Mouse (Mus musculus) intestine, embryonic 15.5 days (tissue): ENCODE results near the gene Cmklr1. TPM values are rescaled to one million over a fixed set of nuclear protein-coding genes. Genes with fewer than 3 reads are reported as not detected.
"Not testable (repeated sequence)": the region's sequence is repeated elsewhere in the genome, so short reads cannot be mapped to it uniquely, and the experiment has no call there.

ENCODE experiments used
- ATAC-seq: fragments of 200-750 bp; cut with Nextera tagmentation; 2 replicates; pipeline ENCODE4 v1.8.0; 2017; ENCODE audit warnings: moderate TSS enrichment, moderate library complexity
- H3K27ac ChIP-seq: fragments of 300-500 bp; sonication (generic); 2 replicates; pipeline ENCODE4 v1.5.1; 2015; ENCODE audit warnings: mild to moderate bottlenecking, inconsistent platforms
- H3K27me3 ChIP-seq: fragments of 300-500 bp; sonication (generic); replicated peaks from 2 replicates; pipeline ENCODE4 v1.6.1; 2015; ENCODE audit warnings: inconsistent platforms
- H3K36me3 ChIP-seq: fragments of 300-500 bp; sonication (generic); 2 replicates; pipeline ENCODE4 v1.6.1; 2015; ENCODE audit warnings: inconsistent platforms
- H3K4me1 ChIP-seq: fragments of 300-500 bp; sonication (generic); replicated peaks from 2 replicates; pipeline ENCODE4 v1.6.1; 2015; ENCODE audit warnings: inconsistent platforms
- H3K4me2 ChIP-seq: fragments of 300-500 bp; sonication (generic); replicated peaks from 2 replicates; pipeline ENCODE4 v1.6.1; 2015; ENCODE audit warnings: mild to moderate bottlenecking, inconsistent platforms
- H3K4me3 ChIP-seq: fragments of 300-500 bp; sonication (generic); replicated peaks from 2 replicates; pipeline ENCODE4 v1.5.1; 2015; ENCODE audit warnings: inconsistent platforms
- H3K9ac ChIP-seq: fragments of 300-500 bp; sonication (generic); 2 replicates; pipeline ENCODE4 v1.6.1; 2015; ENCODE audit warnings: inconsistent platforms
- H3K9me3 ChIP-seq: fragments of 300-500 bp; sonication (generic); 2 replicates; pipeline ENCODE4 v1.6.1; 2016; ENCODE audit warnings: inconsistent platforms
- whole genome bisulfite sequencing: fragments of 180-500 bp; shearing (Covaris S2); methylation state at CpG from one replicate; pipeline ENCODE4 v1.1.7; 2015; 5-methylcytosine and 5-hydroxymethylcytosine counted together
- polyA plus RNA-seq: library from polyadenylated mRNA; unstranded; fragments of >200 nt; fragmentation: Nextera tagmentation; extraction: Ambion mirVana; gene quantifications from 2 replicates; pipeline ENCODE4 v1.2.1, GENCODE M21; 2015

Cmklr1 gene
- polyA plus RNA-seq, 1 experiment from 2014 or later = 3.7 TPM

GRCm38 (mm10) chr5:113596252-113596651, 54.0 kb downstream of the Cmklr1 start:
- H3K4me1 ChIP-seq = no peaks in the 10 kb centered on the region

GRCm38 (mm10) chr5:113593911-113594705, 56.1 kb downstream of the Cmklr1 start:
- no peak overlapping the region for H3K27ac ChIP-seq
- no peaks in the 10 kb centered on the region for H3K36me3 ChIP-seq
- H3K27me3 ChIP-seq = no peaks in the 10 kb centered on the region
- H3K4me3 ChIP-seq = no peak overlapping the region
- no peak overlapping the region for H3K4me2 ChIP-seq
- H3K9ac ChIP-seq = no peak overlapping the region
- no peak for ATAC-seq
- WGBS = 79% methylated on average over 6 of the region's 6 CpGs
- no peaks in the 10 kb centered on the region for H3K4me1 ChIP-seq
- no peaks in the 10 kb centered on the region for H3K9me3 ChIP-seq

More at GRCm38 (mm10) chr5:113596252-113596651, 54.0 kb downstream of the Cmklr1 start:
- no peaks in the 10 kb centered on the region for H3K27me3 ChIP-seq
- no peak overlapping the region for H3K4me3 ChIP-seq
- no peak for ATAC-seq
- WGBS = 79% methylated on average over 9 of the region's 9 CpGs
- no peak overlapping the region for H3K9ac ChIP-seq
- no peak overlapping the region for H3K27ac ChIP-seq
- H3K4me2 ChIP-seq = no peak overlapping the region
- H3K9me3 ChIP-seq = no peaks in the 10 kb centered on the region
- no peaks in the 10 kb centered on the region for H3K36me3 ChIP-seq

GRCm38 (mm10) chr5:113591751-113592230, 58.4 kb downstream of the Cmklr1 start:
- Histone ChIP-seq H3K27ac (no peak overlapping the region), H3K9me3 (no peaks in the 10 kb centered on the region), H3K4me3 (no peak overlapping the region), H3K4me2 (no peak overlapping the region), H3K27me3 (no peaks in the 10 kb centered on the region), H3K36me3 (no peaks in the 10 kb centered on the region), H3K4me1 (no peaks in the 10 kb centered on the region), H3K9ac (no peak overlapping the region)
- peak; percentile 61 for ATAC-seq
- WGBS = 20% methylated on average over 6 of the region's 6 CpGs

- WGBS = 39% methylated on average over 3 of the region's 3 CpGs
- no peaks in the 10 kb centered on the region for H3K36me3 ChIP-seq
- H3K9ac ChIP-seq = no peak overlapping the region
- H3K27ac ChIP-seq = no peak overlapping the region
- no peaks in the 10 kb centered on the region for H3K4me1 ChIP-seq
- H3K9me3 ChIP-seq = no peaks in the 10 kb centered on the region
- no peaks in the 10 kb centered on the region for H3K27me3 ChIP-seq
- no peak overlapping the region for H3K4me2 ChIP-seq
- no peak overlapping the region for H3K4me3 ChIP-seq
- no peak for ATAC-seq
Measured at GRCm38 (mm10) chr5:113591166-113591565, 59.1 kb downstream of the Cmklr1 start.

GRCm38 (mm10) chr5:113590010-113590640, 60.1 kb downstream of the Cmklr1 start:
- Histone ChIP-seq H3K4me2 (no peak overlapping the region), H3K27me3 (no peaks in the 10 kb centered on the region), H3K4me3 (no peak overlapping the region), H3K36me3 (no peaks in the 10 kb centered on the region), H3K27ac (no peak overlapping the region), H3K4me1 (no peaks in the 10 kb centered on the region), H3K9me3 (no peaks in the 10 kb centered on the region), H3K9ac (no peak overlapping the region)
- 66% methylated on average over 5 of the region's 5 CpGs for WGBS
- no peak for ATAC-seq

- not testable (repeated sequence) for H3K36me3 ChIP-seq, H3K4me3 ChIP-seq, H3K9me3 ChIP-seq, H3K9ac ChIP-seq, H3K4me1 ChIP-seq, ATAC-seq, H3K27ac ChIP-seq, H3K4me2 ChIP-seq, H3K27me3 ChIP-seq
- WGBS = 60% methylated on average over 5 of the region's 5 CpGs
Measured at GRCm38 (mm10) chr5:113586458-113586849, 63.8 kb downstream of the Cmklr1 start.

GRCm38 (mm10) chr5:113585619-113586457, 64.4 kb downstream of the Cmklr1 start:
- H3K9ac ChIP-seq, H3K9me3 ChIP-seq, H3K4me1 ChIP-seq, H3K27ac ChIP-seq, ATAC-seq, H3K4me3 ChIP-seq, H3K27me3 ChIP-seq, H3K36me3 ChIP-seq, H3K4me2 ChIP-seq: not testable (repeated sequence)
- 77% methylated on average over 17 of the region's 17 CpGs for WGBS

- Histone ChIP-seq H3K36me3 (no peaks in the 10 kb centered on the region), H3K4me2 (no peak overlapping the region), H3K27ac (no peak overlapping the region), H3K9me3 (no peaks in the 10 kb centered on the region), H3K4me3 (no peak overlapping the region), H3K27me3 (no peaks in the 10 kb centered on the region), H3K4me1 (no peaks in the 10 kb centered on the region), H3K9ac (no peak overlapping the region)
- ATAC-seq = no peak
- 19% methylated on average over 6 of the region's 6 CpGs for WGBS
Measured at GRCm38 (mm10) chr5:113584439-113584838, 65.8 kb downstream of the Cmklr1 start.

GRCm38 (mm10) chr5:113583424-113584162, 66.6 kb downstream of the Cmklr1 start:
- Histone ChIP-seq H3K4me1 (0 out of 2 replicates have a peak, but pooled peaks cover 4% of the 10 kb centered on the region), H3K4me3 (no peak overlapping the region), H3K27ac (no peak overlapping the region), H3K9ac (no peak overlapping the region), H3K9me3 (no peaks in the 10 kb centered on the region), H3K36me3 (no peaks in the 10 kb centered on the region), H3K4me2 (no peak overlapping the region), H3K27me3 (no peaks in the 10 kb centered on the region)
- ATAC-seq = no peak
- WGBS = 62% methylated on average over 5 of the region's 5 CpGs

GRCm38 (mm10) chr5:113580801-113581200, 69.4 kb downstream of the Cmklr1 start:
- Histone ChIP-seq H3K4me1 (0 out of 2 replicates have a peak, but pooled peaks cover 4% of the 10 kb centered on the region), H3K4me2 (no peak overlapping the region), H3K27me3 (no peaks in the 10 kb centered on the region), H3K4me3 (no peak overlapping the region), H3K27ac (no peak overlapping the region), H3K9me3 (no peaks in the 10 kb centered on the region), H3K36me3 (no peaks in the 10 kb centered on the region), H3K9ac (no peak overlapping the region)
- no peak for ATAC-seq
- WGBS = 41% methylated on average over 9 of the region's 9 CpGs

GRCm38 (mm10) chr5:113580248-113580647, 70.0 kb downstream of the Cmklr1 start:
- WGBS = 50% methylated on average over 8 of the region's 8 CpGs
- H3K4me1 ChIP-seq = 0 out of 2 replicates have a peak, but pooled peaks cover 4% of the 10 kb centered on the region
- ATAC-seq = no peak

More at GRCm38 (mm10) chr5:113580248-113580647, 70.0 kb downstream of the Cmklr1 start:
- no peak overlapping the region for H3K9ac ChIP-seq
- no peak overlapping the region for H3K4me3 ChIP-seq
- no peaks in the 10 kb centered on the region for H3K27me3 ChIP-seq
- H3K4me2 ChIP-seq = no peak overlapping the region
- no peaks in the 10 kb centered on the region for H3K36me3 ChIP-seq
- no peak overlapping the region for H3K27ac ChIP-seq
- no peaks in the 10 kb centered on the region for H3K9me3 ChIP-seq
